Mouse (Mus musculus): ENCODE measurements at regions not wholly inside any gene's neighbourhood (a gene's known extent, or its start where the extent isn't known, plus 50 kb on each side); places are given as distances from the start of the nearest gene placed in this dataset.
A peak's percentile ranks its signal among the peaks of the same experiment; 100 is the strongest.

DNA sequence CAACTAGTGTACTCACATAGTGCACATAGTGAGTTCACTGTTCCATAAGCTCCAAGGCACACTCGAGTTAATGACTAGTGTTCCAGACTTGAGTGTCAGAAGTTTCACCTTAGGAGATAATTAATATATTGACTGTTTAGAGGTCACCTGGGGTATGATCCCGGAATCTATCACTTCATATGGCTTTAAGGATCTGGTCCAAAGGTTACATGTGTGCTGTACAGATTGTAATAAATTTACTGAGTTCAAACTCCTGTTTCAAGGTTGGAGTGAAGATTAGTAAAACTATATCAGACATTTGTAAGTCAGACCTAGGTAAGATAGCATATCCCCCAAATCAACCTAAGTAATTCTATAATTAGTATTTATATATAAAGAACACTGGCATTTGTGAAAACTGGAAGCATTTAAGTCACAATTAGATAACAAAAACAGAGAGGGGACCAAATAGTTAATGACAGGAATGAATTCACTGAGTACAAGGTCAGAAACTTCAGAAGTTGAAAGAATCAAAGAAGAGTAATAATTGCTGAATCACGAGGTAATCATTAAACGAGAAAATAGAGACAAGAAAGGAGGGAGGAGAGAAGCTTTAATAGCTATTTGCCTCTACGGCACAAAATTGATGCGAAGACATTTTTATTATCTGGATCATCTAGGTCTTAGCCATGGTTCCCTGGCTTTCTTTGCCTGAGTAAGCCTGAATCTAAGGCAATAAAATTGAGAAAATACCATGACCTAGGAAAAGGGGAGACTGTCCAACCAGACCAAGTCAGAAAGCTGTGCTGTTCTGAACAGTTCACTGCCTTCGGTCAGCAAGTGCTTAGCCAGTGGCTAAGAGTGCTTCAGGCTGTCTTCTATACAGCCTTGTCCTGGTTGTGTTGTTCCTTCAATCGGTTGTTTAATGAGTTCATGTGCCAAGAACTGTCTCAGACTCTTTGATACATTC is 112.6 kb upstream of the Zfand5 start:
- ATAC-seq (ENCODE audit: low FRiP score) (no peak), DNase-seq (ENCODE audit: low spot score, missing footprints) (no peak)
- Histone ChIP-seq H3K4me2 (no peak overlapping the region), H3K27ac (ENCODE audit: low read depth, low read length) (no peak overlapping the region), H3K36me3 (ENCODE audit: control insufficient read depth, insufficient read depth, low read length) (no peaks in the 10 kb centered on the region), H3K9ac (ENCODE audit: low read length) (no peak overlapping the region), H3K4me3 (ENCODE audit: low read depth, low read length) (no peak overlapping the region), H3K9me3 (ENCODE audit: control insufficient read depth, low read length) (no peaks in the 10 kb centered on the region), H3K27me3 (ENCODE audit: control insufficient read depth, insufficient read depth, low read length) (no peaks in the 10 kb centered on the region), H3K4me1 (ENCODE audit: control insufficient read depth, insufficient read depth, low read length) (peaks cover 8% of the 10 kb centered on the region; the same call in 1 of the 2 replicates)
- WGBS, result 48% methylated on average over 8 of the region's 8 CpGs

GRCm38 (mm10) chr19:21154162-21154561 is 117.9 kb upstream of the Zfand5 start:
- 56% methylated on average over 1 of the region's 1 CpGs for WGBS
- DNase-seq (ENCODE audit: low spot score, missing footprints), result no peak
- no peak overlapping the region for H3K27ac ChIP-seq (ENCODE audit: low read depth, low read length)
- no peak overlapping the region for H3K9ac ChIP-seq (ENCODE audit: low read length)
- H3K4me2 ChIP-seq, result no peak overlapping the region
- H3K27me3 ChIP-seq (ENCODE audit: control insufficient read depth, insufficient read depth, low read length), result no peaks in the 10 kb centered on the region
- no peak for ATAC-seq (ENCODE audit: low FRiP score)
- no peaks in the 10 kb centered on the region for H3K36me3 ChIP-seq (ENCODE audit: control insufficient read depth, insufficient read depth, low read length)
- no peak overlapping the region for H3K4me3 ChIP-seq (ENCODE audit: low read depth, low read length)
- H3K9me3 ChIP-seq (ENCODE audit: control insufficient read depth, low read length), result no peaks in the 10 kb centered on the region
- H3K4me1 ChIP-seq (ENCODE audit: control insufficient read depth, insufficient read depth, low read length), result peaks cover 7% of the 10 kb centered on the region; the same call in 1 of the 2 replicates

GRCm38 (mm10) chr19:21152027-21152426 is 120.1 kb upstream of the Zfand5 start:
- peaks cover 7% of the 10 kb centered on the region; the same call in 1 of the 2 replicates for H3K4me1 ChIP-seq (ENCODE audit: control insufficient read depth, insufficient read depth, low read length)
- H3K4me3 ChIP-seq (ENCODE audit: low read depth, low read length), result no peak overlapping the region
- no peak overlapping the region for H3K4me2 ChIP-seq
- 17% methylated on average over 3 of the region's 3 CpGs for WGBS
- H3K27me3 ChIP-seq (ENCODE audit: control insufficient read depth, insufficient read depth, low read length), result no peaks in the 10 kb centered on the region
- no peak overlapping the region for H3K27ac ChIP-seq (ENCODE audit: low read depth, low read length)
- ATAC-seq (ENCODE audit: low FRiP score), result peak; percentile 82
- no peak overlapping the region for H3K9ac ChIP-seq (ENCODE audit: low read length)
- no peaks in the 10 kb centered on the region for H3K9me3 ChIP-seq (ENCODE audit: control insufficient read depth, low read length)
- DNase-seq (ENCODE audit: low spot score, missing footprints), result peak; percentile 89
- no peaks in the 10 kb centered on the region for H3K36me3 ChIP-seq (ENCODE audit: control insufficient read depth, insufficient read depth, low read length)

DNA sequence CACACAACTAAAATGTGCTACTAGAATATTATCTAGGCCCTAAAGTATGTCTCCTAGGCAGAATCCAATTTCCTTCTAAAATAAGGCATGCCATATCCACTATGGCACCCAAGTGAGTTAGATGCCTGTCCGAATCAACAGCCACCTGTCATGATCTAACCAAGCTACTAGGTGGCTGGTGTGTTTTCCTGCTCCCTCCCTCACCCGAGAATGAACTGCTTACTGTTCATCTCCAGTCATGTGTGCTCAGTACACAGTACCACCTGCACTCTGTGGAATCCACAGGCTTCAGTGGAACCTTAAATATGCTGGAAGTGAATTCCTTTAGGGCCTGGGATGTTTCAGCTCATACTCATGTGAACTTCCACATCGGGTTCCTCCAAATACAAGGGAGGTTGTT is 121.2 kb upstream of the Zfand5 start:
- H3K36me3 ChIP-seq (ENCODE audit: control insufficient read depth, insufficient read depth, low read length), result no peaks in the 10 kb centered on the region
- no peak overlapping the region for H3K27ac ChIP-seq (ENCODE audit: low read depth, low read length)
- no peak overlapping the region for H3K9ac ChIP-seq (ENCODE audit: low read length)
- H3K4me3 ChIP-seq (ENCODE audit: low read depth, low read length), result no peak overlapping the region
- DNase-seq (ENCODE audit: low spot score, missing footprints) (no peak), ATAC-seq (ENCODE audit: low FRiP score) (peak; percentile 34; the same call in 1 of the 2 replicates)
- H3K27me3 ChIP-seq (ENCODE audit: control insufficient read depth, insufficient read depth, low read length), result no peaks in the 10 kb centered on the region
- H3K9me3 ChIP-seq (ENCODE audit: control insufficient read depth, low read length), result no peaks in the 10 kb centered on the region
- H3K4me2 ChIP-seq, result no peak overlapping the region
- H3K4me1 ChIP-seq (ENCODE audit: control insufficient read depth, insufficient read depth, low read length), result peaks cover 7% of the 10 kb centered on the region; the same call in 1 of the 2 replicates
- 76% methylated on average over 3 of the region's 3 CpGs for WGBS

DNA sequence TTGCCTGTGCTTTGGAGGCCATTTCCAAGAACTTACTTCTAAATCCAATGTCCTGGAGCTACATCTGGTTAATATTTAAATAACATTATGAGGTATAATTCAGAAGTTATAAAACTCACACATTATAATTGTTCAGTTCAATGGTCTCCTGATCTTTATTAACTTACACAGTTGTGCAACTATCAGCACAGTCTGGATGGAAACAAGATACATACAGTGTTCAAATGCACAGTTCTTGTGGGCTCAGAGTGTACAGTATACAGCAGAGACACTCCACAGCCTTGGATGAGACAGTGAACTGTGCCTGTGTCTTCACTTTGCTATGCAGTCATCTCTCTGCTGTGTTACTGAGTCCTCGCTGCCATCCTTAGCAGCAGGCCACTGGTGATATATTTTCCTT is 121.8 kb upstream of the Zfand5 start:
- Histone ChIP-seq H3K36me3 (ENCODE audit: control insufficient read depth, insufficient read depth, low read length) (no peaks in the 10 kb centered on the region), H3K27me3 (ENCODE audit: control insufficient read depth, insufficient read depth, low read length) (no peaks in the 10 kb centered on the region), H3K4me2 (no peak overlapping the region), H3K9me3 (ENCODE audit: control insufficient read depth, low read length) (no peaks in the 10 kb centered on the region), H3K4me3 (ENCODE audit: low read depth, low read length) (no peak overlapping the region), H3K27ac (ENCODE audit: low read depth, low read length) (no peak overlapping the region), H3K9ac (ENCODE audit: low read length) (no peak overlapping the region), H3K4me1 (ENCODE audit: control insufficient read depth, insufficient read depth, low read length) (peaks cover 7% of the 10 kb centered on the region; the same call in 1 of the 2 replicates)
- no peak for DNase-seq (ENCODE audit: low spot score, missing footprints)
- WGBS, result 100% methylated on average over 1 of the region's 1 CpGs
- ATAC-seq (ENCODE audit: low FRiP score), result no peak

- Histone ChIP-seq H3K9ac (ENCODE audit: low read length) (no peak overlapping the region), H3K4me3 (ENCODE audit: low read depth, low read length) (no peak overlapping the region), H3K36me3 (ENCODE audit: control insufficient read depth, insufficient read depth, low read length) (no peaks in the 10 kb centered on the region), H3K4me1 (ENCODE audit: control insufficient read depth, insufficient read depth, low read length) (peaks cover 18% of the 10 kb centered on the region), H3K4me2 (no peak overlapping the region), H3K9me3 (ENCODE audit: control insufficient read depth, low read length) (no peaks in the 10 kb centered on the region), H3K27ac (ENCODE audit: low read depth, low read length) (no peak overlapping the region), H3K27me3 (ENCODE audit: control insufficient read depth, insufficient read depth, low read length) (no peaks in the 10 kb centered on the region)
- WGBS, result 89% methylated on average over 4 of the region's 4 CpGs
- no peak for ATAC-seq (ENCODE audit: low FRiP score)
- DNase-seq (ENCODE audit: low spot score, missing footprints), result no peak
Observed at GRCm38 (mm10) chr19:21146860-21147390, 125.2 kb upstream of the Zfand5 start.

DNA sequence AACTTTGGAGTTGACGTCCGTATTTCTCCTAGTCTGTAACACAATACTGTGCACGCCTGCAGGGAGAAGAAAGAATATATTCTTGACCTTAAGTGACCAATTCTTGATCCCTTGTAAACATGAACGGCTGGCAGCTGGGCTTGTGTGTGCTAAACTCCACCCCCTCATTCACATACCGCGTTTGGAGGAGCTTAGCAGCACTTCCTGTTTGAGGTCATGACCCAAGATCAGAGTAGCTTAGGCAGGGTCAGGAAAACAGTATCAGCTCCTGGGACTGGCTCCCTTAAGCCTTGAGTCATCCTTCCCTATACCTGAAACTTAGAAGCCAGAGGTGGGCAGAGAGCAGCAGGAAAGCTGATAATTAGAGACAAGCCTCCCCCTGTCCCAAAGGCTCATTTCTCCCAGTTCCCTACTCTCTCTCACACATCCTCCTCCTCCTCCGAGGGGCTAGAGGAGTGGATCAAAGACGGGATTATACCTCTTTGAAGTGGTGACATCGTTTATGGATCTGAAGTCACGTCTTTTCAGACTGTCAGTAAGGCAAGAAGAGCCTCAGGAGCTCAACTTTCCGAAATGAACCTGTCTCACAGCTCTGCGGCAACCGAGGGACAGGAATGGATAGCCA is 127.3 kb upstream of the Zfand5 start:
- no peaks in the 10 kb centered on the region for H3K27me3 ChIP-seq (ENCODE audit: control insufficient read depth, insufficient read depth, low read length)
- 3% methylated on average over 13 of the region's 13 CpGs for WGBS
- ATAC-seq (ENCODE audit: low FRiP score) (peak; percentile 90), DNase-seq (ENCODE audit: low spot score, missing footprints) (peak; percentile 92)
- H3K4me1 ChIP-seq (ENCODE audit: control insufficient read depth, insufficient read depth, low read length), result peaks cover 12% of the 10 kb centered on the region
- H3K9me3 ChIP-seq (ENCODE audit: control insufficient read depth, low read length), result no peaks in the 10 kb centered on the region
- no peak overlapping the region for H3K27ac ChIP-seq (ENCODE audit: low read depth, low read length)
- H3K36me3 ChIP-seq (ENCODE audit: control insufficient read depth, insufficient read depth, low read length), result no peaks in the 10 kb centered on the region
- H3K4me3 ChIP-seq (ENCODE audit: low read depth, low read length), result no peak overlapping the region
- H3K9ac ChIP-seq (ENCODE audit: low read length), result no peak overlapping the region
- peak overlapping the region; percentile 6; the same call in 1 of the 2 replicates for H3K4me2 ChIP-seq

GRCm38 (mm10) chr19:21143970-21144595 is 128.0 kb upstream of the Zfand5 start:
- no peak for DNase-seq (ENCODE audit: low spot score, missing footprints)

More at GRCm38 (mm10) chr19:21143970-21144595, 128.0 kb upstream of the Zfand5 start:
- Histone ChIP-seq H3K27ac (ENCODE audit: low read depth, low read length) (no peak overlapping the region), H3K9me3 (ENCODE audit: control insufficient read depth, low read length) (no peaks in the 10 kb centered on the region), H3K4me2 (peak overlapping the region; percentile 6; the same call in 1 of the 2 replicates), H3K9ac (ENCODE audit: low read length) (no peak overlapping the region), H3K27me3 (ENCODE audit: control insufficient read depth, insufficient read depth, low read length) (no peaks in the 10 kb centered on the region), H3K4me3 (ENCODE audit: low read depth, low read length) (no peak overlapping the region), H3K36me3 (ENCODE audit: control insufficient read depth, insufficient read depth, low read length) (no peaks in the 10 kb centered on the region), H3K4me1 (ENCODE audit: control insufficient read depth, insufficient read depth, low read length) (peaks cover 12% of the 10 kb centered on the region)
- 26% methylated on average over 7 of the region's 7 CpGs for WGBS
- ATAC-seq (ENCODE audit: low FRiP score), result peak; percentile 39; the same call in 1 of the 2 replicates

All from midbrain, embryonic 11.5 days (tissue).